Mouse (Mus musculus) liver, postnatal 0 days (tissue): Measurements from ENCODE around the gene Mras. TPM values are rescaled to one million over a fixed set of nuclear protein-coding genes. Genes with fewer than 3 reads are reported as not detected.

Experiments used
- ATAC-seq: fragments of 200-750 bp; cut with Nextera tagmentation; 2 replicates; pipeline ENCODE4 v1.8.0; 2017; ENCODE audit warnings: mild to moderate bottlenecking, moderate library complexity
- DNase-seq: peaks from one replicate; pipeline ENCODE4 v3.0.0-alpha.2; 2016
- H3K27ac ChIP-seq: fragments of 300-500 bp; sonication (generic); 2 replicates; pipeline ENCODE4 v1.5.1; 2014; ENCODE audit warnings: antibody characterized with exemption, moderate library complexity, mild to moderate bottlenecking, low read depth
- H3K27me3 ChIP-seq: fragments of 300-500 bp; sonication (generic); 2 replicates; pipeline ENCODE4 v1.6.1; 2014; ENCODE audit warnings: low read length, control low read depth, mixed read lengths; ENCODE audit not compliant: insufficient read depth
- H3K36me3 ChIP-seq: fragments of 300-500 bp; sonication (generic); replicated peaks from 2 replicates; pipeline ENCODE4 v1.6.1; 2014; ENCODE audit warnings: mild to moderate bottlenecking, control low read depth, low read length, moderate library complexity, mixed read lengths; ENCODE audit not compliant: insufficient read depth
- H3K4me1 ChIP-seq: fragments of 300-500 bp; sonication (generic); 2 replicates; pipeline ENCODE4 v1.6.1; 2014; ENCODE audit warnings: antibody characterized with exemption, mild to moderate bottlenecking, control low read depth; ENCODE audit not compliant: insufficient read depth
- H3K4me2 ChIP-seq: fragments of 300-500 bp; sonication (generic); 2 replicates; pipeline ENCODE4 v1.6.1; 2014; ENCODE audit warnings: low read depth, mild to moderate bottlenecking, low read length, moderate library complexity, mixed read lengths
- H3K4me3 ChIP-seq: fragments of 300-500 bp; sonication (generic); 2 replicates; pipeline ENCODE4 v1.5.1; 2014; ENCODE audit warnings: low read depth, low read length
- H3K9ac ChIP-seq: fragments of 300-500 bp; sonication (generic); replicated peaks from 2 replicates; pipeline ENCODE4 v1.6.1; 2014; ENCODE audit warnings: mild to moderate bottlenecking, moderate library complexity
- H3K9me3 ChIP-seq: fragments of 300-500 bp; sonication (generic); 2 replicates; pipeline ENCODE4 v1.6.1; 2016; ENCODE audit warnings: mild to moderate bottlenecking, control low read depth, low read length, mixed read lengths
- CTCF ChIP-seq: sonication (generic); IDR thresholded peaks from 2 replicates; pipeline ENCODE4 v1.5.1; 2016; ENCODE audit warnings: antibody characterized with exemption, low read depth
- EP300 ChIP-seq: IDR thresholded peaks from 2 replicates; pipeline ENCODE4 v1.6.1; 2016; ENCODE audit warnings: antibody characterized with exemption, low read depth, mild to moderate bottlenecking
- WGBS: fragments of 180-500 bp; shearing (Covaris S2); extraction: QIAGEN DNeasy Blood & Tissue Kit; methylation state at CpG from one replicate; pipeline ENCODE4 v1.1.7; 2014; ENCODE audit not compliant: insufficient replicate concordance; 5-methylcytosine and 5-hydroxymethylcytosine counted together
- polyA plus RNA-seq: library from polyadenylated mRNA; unstranded; fragments of >200 nt; fragmentation: Nextera tagmentation; extraction: Ambion mirVana; gene quantifications from 2 replicates; pipeline ENCODE4 v1.2.1, GENCODE M21; 2015

The Mras gene
- polyA plus RNA-seq, 1 experiment from 2014 or later = 1.0 TPM

DNA sequence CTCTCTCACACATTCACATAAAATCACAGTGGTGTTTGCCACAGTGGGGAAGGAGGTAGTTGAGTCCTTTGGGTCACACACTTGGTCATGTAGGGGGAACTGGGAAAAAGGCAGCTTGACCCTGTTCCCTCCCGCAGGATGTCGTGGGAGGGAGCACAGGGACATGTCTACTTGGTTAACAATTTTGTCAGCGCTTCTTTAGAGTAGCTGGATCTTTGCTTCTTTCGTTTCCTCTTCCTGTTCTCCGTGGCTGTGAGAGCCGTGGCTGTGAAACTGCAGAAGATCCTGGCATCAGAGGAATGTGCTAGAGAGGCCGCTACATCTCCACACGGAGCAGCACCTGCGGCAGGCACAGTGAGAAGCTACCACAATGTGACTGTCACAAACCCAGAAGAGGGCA lies 54.6 kb downstream of the Mras start:
- no peaks in the 10 kb centered on the region for H3K9me3 ChIP-seq
- H3K9ac ChIP-seq = no peak overlapping the region
- H3K27me3 ChIP-seq = no peaks in the 10 kb centered on the region
- no peak overlapping the region for H3K4me3 ChIP-seq
- no peak overlapping the region for H3K4me2 ChIP-seq
- TF ChIP-seq CTCF (no peak), EP300 (no peak)
- 59% methylated on average over 9 of the region's 9 CpGs for whole genome bisulfite sequencing
- DNase-seq (no peak), ATAC-seq (no peak)
- no peaks in the 10 kb centered on the region for H3K4me1 ChIP-seq
- H3K36me3 ChIP-seq = no peaks in the 10 kb centered on the region
- no peak overlapping the region for H3K27ac ChIP-seq

DNA sequence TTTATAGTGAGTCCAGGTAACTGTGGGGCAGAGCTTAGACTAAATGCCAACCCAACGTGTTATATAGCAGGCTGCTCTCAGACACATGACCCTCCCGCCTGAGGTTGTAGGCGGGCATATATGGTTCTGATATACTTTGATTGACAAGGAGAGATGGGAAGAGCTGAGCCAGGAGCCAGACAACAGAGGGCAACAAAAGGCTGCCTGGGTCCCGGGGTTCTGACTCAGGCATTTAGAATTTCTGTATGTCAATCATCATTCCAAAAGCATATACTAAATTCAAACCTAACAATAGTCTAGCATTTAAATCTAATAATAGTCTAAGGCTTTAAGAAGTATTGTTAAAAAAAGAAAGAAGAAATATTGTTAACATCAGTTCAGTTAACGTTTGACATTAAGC lies 58.0 kb downstream of the Mras start:
- no peak overlapping the region for H3K9ac ChIP-seq
- H3K36me3 ChIP-seq = no peaks in the 10 kb centered on the region
- ATAC-seq (no peak), DNase-seq (no peak)
- no peaks in the 10 kb centered on the region for H3K27me3 ChIP-seq
- H3K27ac ChIP-seq = no peak overlapping the region
- no peaks in the 10 kb centered on the region for H3K4me1 ChIP-seq
- 49% methylated on average over 5 of the region's 5 CpGs for WGBS
- no peak overlapping the region for H3K4me2 ChIP-seq
- no peak overlapping the region for H3K4me3 ChIP-seq
- no peak for TF ChIP-seq CTCF
- TF ChIP-seq EP300 = no peak
- no peaks in the 10 kb centered on the region for H3K9me3 ChIP-seq

DNA sequence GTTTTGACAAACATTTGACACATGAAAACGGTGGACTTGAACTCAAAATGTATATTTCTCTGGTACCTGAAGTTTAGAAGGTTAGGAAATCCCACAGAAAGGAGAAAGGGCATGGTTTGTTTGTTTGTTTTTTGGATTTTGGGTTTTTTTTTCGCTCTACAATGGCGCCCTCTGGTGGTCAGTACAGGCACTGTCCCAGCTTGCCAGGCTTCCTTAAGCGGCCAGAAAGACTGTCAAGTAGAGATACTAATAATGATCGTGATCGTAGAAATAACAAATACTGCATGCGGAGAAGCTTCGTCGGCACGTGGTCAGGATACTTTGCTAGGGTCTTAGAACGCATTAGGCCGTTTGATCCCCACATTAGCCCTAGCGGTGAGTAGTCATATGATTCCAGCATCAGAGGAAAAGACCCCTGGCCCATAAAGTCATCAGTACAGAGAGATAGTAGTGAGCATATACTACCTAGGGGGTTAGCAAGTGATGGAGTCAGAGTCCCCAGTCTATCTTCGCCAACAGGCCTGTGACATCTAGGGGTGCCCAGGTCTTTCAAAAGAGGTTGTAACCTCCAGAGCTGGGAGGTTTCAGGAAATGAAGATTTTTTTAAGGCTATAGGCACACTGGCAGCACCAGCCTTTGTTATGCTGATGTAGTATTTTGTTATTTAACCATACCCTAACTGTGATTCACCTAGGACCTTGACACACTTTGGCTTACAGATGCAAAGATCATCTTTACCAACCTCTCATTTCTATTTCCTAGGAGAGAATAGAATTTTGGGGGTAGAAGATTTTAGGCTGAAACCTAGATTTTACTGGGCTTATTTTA lies 60.4 kb downstream of the Mras start:
- TF ChIP-seq EP300 (no peak), CTCF (peak; percentile 88)
- H3K27ac ChIP-seq = no peak overlapping the region
- H3K4me3 ChIP-seq = no peak overlapping the region
- H3K4me1 ChIP-seq = no peaks in the 10 kb centered on the region
- no peaks in the 10 kb centered on the region for H3K9me3 ChIP-seq
- WGBS = 9% methylated on average over 14 of the region's 14 CpGs
- H3K27me3 ChIP-seq = no peaks in the 10 kb centered on the region
- DNase-seq (peak; percentile 55), ATAC-seq (no peak)
- H3K4me2 ChIP-seq = no peak overlapping the region
- H3K36me3 ChIP-seq = no peaks in the 10 kb centered on the region
- H3K9ac ChIP-seq = no peak overlapping the region

DNA sequence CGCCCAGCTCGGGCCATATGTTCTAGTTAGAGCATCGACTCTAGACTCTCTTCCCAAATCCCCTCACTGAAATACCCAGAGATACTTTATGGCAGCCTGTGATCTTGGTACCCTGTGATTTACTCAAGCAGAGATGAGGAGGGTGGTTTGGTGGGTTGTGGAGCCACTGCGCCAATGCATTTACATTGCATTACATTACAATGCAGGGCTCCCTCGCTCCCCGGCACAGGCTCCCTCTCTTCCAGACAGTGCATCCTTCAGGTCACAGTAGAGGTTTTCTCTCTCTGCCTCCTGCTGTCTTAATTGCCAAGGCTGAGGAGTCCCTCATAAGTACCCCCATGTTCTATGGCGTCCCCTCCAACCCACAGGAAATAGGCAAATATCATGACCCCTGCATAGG lies 68.8 kb downstream of the Mras start:
- Histone ChIP-seq H3K36me3 (no peaks in the 10 kb centered on the region), H3K27ac (no peak overlapping the region), H3K4me2 (no peak overlapping the region), H3K27me3 (no peaks in the 10 kb centered on the region), H3K4me1 (no peaks in the 10 kb centered on the region), H3K9ac (no peak overlapping the region), H3K4me3 (no peak overlapping the region), H3K9me3 (no peaks in the 10 kb centered on the region)
- 78% methylated on average over 7 of the region's 7 CpGs for WGBS
- ATAC-seq (no peak), DNase-seq (no peak)
- no peak for TF ChIP-seq EP300
- no peak for TF ChIP-seq CTCF

DNA sequence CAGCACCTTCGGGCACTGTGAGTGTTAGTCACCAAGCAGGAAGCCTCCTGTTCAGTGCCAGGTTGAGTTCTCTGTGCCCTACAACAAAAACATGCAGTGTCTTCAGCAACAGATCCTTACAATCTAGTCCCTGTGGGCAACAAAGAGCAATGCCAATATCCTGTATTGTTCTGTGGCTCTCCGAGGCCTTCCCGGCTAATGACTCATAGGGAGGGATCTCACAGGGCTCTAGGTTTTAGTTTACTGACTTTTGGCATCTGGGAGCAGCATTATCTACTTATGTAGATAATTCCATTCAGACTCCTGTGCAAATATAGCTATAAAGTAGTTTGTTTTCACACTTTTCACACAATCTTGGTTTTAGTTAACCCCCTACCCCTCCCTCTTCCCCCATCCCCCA lies 71.3 kb downstream of the Mras start:
- H3K36me3 ChIP-seq = no peaks in the 10 kb centered on the region
- H3K4me1 ChIP-seq = no peaks in the 10 kb centered on the region
- no peaks in the 10 kb centered on the region for H3K27me3 ChIP-seq
- no peak overlapping the region for H3K4me3 ChIP-seq
- H3K9ac ChIP-seq = no peak overlapping the region
- H3K27ac ChIP-seq = no peak overlapping the region
- ATAC-seq (no peak), DNase-seq (no peak)
- H3K4me2 ChIP-seq = no peak overlapping the region
- TF ChIP-seq EP300 = no peak
- 59% methylated on average over 3 of the region's 3 CpGs for WGBS
- H3K9me3 ChIP-seq = no peaks in the 10 kb centered on the region

DNA sequence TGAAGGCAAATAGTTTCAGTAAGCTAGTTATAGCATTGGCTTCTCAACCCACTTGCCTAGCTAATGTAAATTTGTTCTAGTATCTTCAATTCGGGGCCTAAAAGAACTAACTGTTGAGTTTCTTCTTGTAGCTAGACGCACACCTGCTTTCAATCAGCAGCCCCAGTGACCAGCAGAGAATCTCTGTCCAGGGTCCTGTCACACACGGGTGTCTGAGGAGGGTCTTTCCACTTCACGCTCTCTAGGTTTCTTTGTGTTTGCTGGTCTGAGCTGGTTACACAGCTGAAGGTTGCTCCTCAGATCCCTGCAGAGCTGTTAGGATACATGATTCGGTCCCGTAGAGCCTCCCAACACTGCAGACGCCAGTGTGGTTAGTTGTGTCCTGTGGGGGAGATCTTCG lies 74.1 kb downstream of the Mras start:
- Histone ChIP-seq H3K9me3 (no peaks in the 10 kb centered on the region), H3K4me3 (no peak overlapping the region), H3K4me2 (no peak overlapping the region), H3K27ac (no peak overlapping the region), H3K36me3 (no peaks in the 10 kb centered on the region), H3K9ac (no peak overlapping the region), H3K27me3 (peaks cover 20% of the 10 kb centered on the region), H3K4me1 (no peaks in the 10 kb centered on the region)
- TF ChIP-seq EP300 = no peak
- no peak for TF ChIP-seq CTCF
- DNase-seq = no peak
- 58% methylated on average over 8 of the region's 8 CpGs for WGBS
- no peak for ATAC-seq

DNA sequence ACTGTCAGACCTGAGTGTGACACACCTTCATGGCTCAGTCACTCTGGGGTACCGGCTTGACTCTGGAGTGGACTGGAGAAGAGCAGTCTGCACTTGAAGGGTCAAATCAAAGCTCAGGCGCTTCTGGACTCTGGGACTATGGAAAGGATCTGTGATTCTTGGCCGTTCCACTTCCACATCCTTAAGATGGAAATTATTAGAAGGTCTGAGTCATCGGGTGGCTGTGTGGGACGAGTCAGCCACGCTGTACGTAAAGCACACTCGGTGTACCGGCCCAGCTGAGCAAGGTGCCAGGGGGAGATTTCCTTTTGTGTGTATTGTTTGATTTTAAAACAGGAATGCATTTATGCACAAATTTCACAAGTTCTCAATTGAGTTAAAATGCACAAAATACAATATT lies 75.2 kb downstream of the Mras start:
- H3K9me3 ChIP-seq = no peaks in the 10 kb centered on the region
- ATAC-seq (no peak), DNase-seq (no peak)
- H3K36me3 ChIP-seq = no peaks in the 10 kb centered on the region
- TF ChIP-seq CTCF = no peak
- no peak overlapping the region for H3K27ac ChIP-seq
- WGBS = 73% methylated on average over 9 of the region's 9 CpGs
- H3K9ac ChIP-seq = no peak overlapping the region
- no peak overlapping the region for H3K4me2 ChIP-seq
- no peaks in the 10 kb centered on the region for H3K4me1 ChIP-seq
- H3K4me3 ChIP-seq = no peak overlapping the region
- peaks cover 31% of the 10 kb centered on the region for H3K27me3 ChIP-seq
